Mouse (Mus musculus): Measurements from ENCODE around the gene Cacng7.

DNA sequence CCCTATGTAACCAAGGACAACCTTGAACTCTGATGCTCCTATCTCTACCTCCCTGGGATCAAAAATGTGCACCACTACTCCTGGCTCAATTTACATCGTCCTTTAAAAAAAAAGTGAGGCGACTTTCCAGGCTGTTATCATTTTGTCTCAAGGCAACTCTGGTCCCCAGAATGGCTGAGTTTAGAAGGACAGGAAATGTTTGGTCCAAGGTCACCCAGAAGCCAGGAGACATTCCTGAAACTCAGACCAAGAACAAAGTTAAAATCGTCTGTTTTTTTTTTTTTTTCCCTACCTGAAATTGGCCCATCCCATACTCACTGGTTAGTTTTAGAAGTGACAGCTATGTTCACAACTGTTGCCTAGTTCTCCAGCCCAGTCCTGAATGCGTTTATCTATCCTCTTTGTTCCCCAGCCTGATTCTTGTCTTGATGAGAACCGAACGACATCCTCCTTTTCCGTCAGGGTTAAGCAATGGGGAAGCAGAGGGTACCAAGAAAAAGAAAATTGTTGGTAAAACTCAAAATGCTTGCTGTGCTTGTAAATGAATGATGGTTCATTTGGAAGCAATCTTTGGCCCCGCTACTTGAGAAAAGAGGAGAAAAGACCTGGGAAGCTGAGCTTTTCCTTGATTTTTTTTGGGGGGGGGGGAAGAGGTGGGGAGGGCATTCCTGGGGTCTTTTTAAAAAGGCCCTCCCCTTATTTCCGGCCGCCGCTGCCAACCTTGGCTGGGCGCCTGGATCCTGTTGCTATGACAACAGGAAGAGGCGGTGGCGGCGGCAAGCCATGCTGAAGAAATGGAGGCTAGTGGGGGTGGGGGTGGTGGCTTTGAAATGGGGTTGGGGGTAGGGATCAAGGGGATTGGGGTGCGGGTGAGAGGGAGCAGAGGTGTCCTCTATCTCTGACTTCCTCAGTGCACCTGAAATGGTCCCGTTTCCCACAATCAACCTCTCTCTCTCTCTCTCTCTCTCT, 57.0 kb downstream of the Cacng7 start:
- TF ChIP-seq CTCF (IDR thresholded peaks at IDR 0.05; ENCODE audit: low read depth) (no peak), EP300 (IDR thresholded peaks at IDR 0.05; ENCODE audit: low read depth) (no peak)
